Mouse (Mus musculus) heart, adult 2 months (tissue): ENCODE results near the gene Spred3. TPM values are rescaled to one million over a fixed set of nuclear protein-coding genes. Genes with fewer than 3 reads are reported as not detected.
"Not testable (repeated sequence)": the region's sequence is repeated elsewhere in the genome, so short reads cannot be mapped to it uniquely, and the experiment has no call there.

Experiments
- DNase-seq, 2 experiments: peaks; one replicate each; pipeline ENCODE4 v3.0.0; 2021
- H3K27ac ChIP-seq: fragments of 200-600 bp; 2 replicates; pipeline ENCODE4 v1.8.1; 2022
- H3K27me3 ChIP-seq: fragments of 200-500 bp; 2 replicates; pipeline ENCODE4 v1.6.1; 2012; ENCODE audit warnings: mild to moderate bottlenecking, low read length, inconsistent platforms, mixed read lengths; ENCODE audit not compliant: control insufficient read depth, insufficient read depth
- H3K36me3 ChIP-seq: fragments of 200-500 bp; 2 replicates; pipeline ENCODE4 v1.6.1; 2012; ENCODE audit warnings: low read length, inconsistent platforms; ENCODE audit not compliant: control insufficient read depth, insufficient read depth
- H3K4me1 ChIP-seq: fragments of 200-500 bp; 2 replicates; pipeline ENCODE4 v1.6.1; 2011; ENCODE audit warnings: low read length; ENCODE audit not compliant: control insufficient read depth, insufficient read depth
- H3K4me3 ChIP-seq: fragments of 200-600 bp; 2 replicates; pipeline ENCODE4 v1.8.1; 2022
- H3K79me2 ChIP-seq: fragments of 200-500 bp; replicated peaks from 2 replicates; pipeline ENCODE4 v1.6.1; 2012; ENCODE audit warnings: mild to moderate bottlenecking, inconsistent platforms, low read length, moderate library complexity, mixed read lengths; ENCODE audit not compliant: control insufficient read depth, insufficient read depth
- H3K9ac ChIP-seq: fragments of 200-500 bp; 2 replicates; pipeline ENCODE4 v1.6.1; 2012; ENCODE audit warnings: low read depth, mild to moderate bottlenecking, control low read depth, inconsistent platforms, low read length, mixed read lengths
- CTCF ChIP-seq: fragments of 200-600 bp; IDR thresholded peaks from 2 replicates; pipeline ENCODE4 v1.8.1; 2022; ENCODE audit warnings: antibody characterized with exemption, mild to moderate bottlenecking, moderate library complexity
- EP300 ChIP-seq: fragments of 200-500 bp; IDR thresholded peaks from 2 replicates; pipeline ENCODE4 v1.6.1; 2011; ENCODE audit warnings: low read depth, low read length, control low read depth; ENCODE audit not compliant: insufficient read depth
- POLR2A ChIP-seq: fragments of 200-500 bp; IDR thresholded peaks from 2 replicates; pipeline ENCODE4 v1.6.1; 2011; ENCODE audit warnings: mild to moderate bottlenecking, low read depth, low read length, control low read depth; ENCODE audit not compliant: insufficient read depth
- WGBS: fragments of 180-500 bp; shearing (Covaris S2); methylation state at CpG from one replicate; pipeline ENCODE4 v1.1.7; 2018; 5-methylcytosine and 5-hydroxymethylcytosine counted together
- intact Hi-C: fragments of 180-260 bp; cut with DNase I; formaldehyde crosslinking; loops from one replicate; pipeline ENCODE4 v1.15.1; 2025
- polyA plus RNA-seq: library from polyadenylated mRNA; depleted of rRNA; stranded (reverse); fragments of >200 nt; gene quantifications from 2 replicates; pipeline ENCODE4 v1.2.3, GENCODE M21; 2012
- total RNA-seq, 2 experiments: library from RNA; stranded (reverse); gene quantifications; 2 replicates each; pipeline ENCODE4 v1.2.3; 2021

The Spred3 gene
- total and polyA plus RNA-seq, 3 experiments = 0.52 to 1.2 (median 1.0) TPM

DNA sequence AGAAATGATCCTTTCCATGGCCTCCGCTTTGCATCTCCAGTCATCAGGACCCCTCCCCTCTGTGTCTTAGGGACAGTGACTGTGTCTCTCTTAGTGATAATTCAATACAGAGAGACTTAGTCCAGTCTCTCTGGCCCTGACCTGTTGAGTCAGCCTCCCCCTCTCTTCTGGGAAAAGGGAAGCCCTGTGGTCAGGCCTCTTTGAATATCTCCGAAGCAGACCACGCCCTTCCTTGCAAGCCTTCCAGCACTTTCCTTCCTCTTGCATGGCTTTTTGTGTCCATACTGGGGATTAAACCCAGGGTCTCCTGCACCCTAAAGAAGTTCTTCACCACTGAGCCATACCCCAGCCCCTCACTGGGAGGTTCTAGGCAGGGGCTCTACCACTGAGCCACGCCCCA, 26.2 kb downstream of the Spred3 start:
- Histone ChIP-seq H3K79me2 (no peaks in the 10 kb centered on the region), H3K4me3 (no peak overlapping the region), H3K36me3 (no peaks in the 10 kb centered on the region), H3K27ac (no peak overlapping the region), H3K4me1 (no peaks in the 10 kb centered on the region), H3K9ac (no peak overlapping the region), H3K27me3 (no peaks in the 10 kb centered on the region)
- WGBS = 74% methylated on average over 4 of the region's 4 CpGs
- intact Hi-C loops = no loop called here
- TF ChIP-seq CTCF = no peak
- TF ChIP-seq EP300 = no peak
- no peak for TF ChIP-seq POLR2A
- DNase-seq = peak in 1 of 2 experiments; percentile 29

DNA sequence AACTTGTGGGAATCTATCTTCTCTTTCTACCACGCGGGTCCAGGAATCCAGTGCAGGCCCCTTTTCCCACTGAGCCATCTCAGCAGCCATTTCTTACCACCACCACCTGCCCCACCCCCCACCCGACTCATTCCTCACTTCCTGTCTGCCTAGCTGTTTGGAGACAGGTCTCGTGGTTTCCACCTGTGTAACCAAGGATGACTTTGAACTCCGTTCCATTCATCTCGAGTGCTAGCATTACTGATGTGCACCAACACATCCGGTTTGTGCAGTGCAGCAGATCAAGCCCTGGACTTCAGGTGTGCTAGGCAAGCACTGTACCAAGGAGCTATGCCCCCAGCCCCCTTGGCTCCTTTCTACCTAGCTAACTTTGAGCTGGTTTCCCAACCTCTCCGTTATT, 28.8 kb downstream of the Spred3 start:
- no peak for TF ChIP-seq EP300
- TF ChIP-seq POLR2A = no peak
- TF ChIP-seq CTCF = no peak
- 75% methylated on average over 8 of the region's 8 CpGs for WGBS

DNA sequence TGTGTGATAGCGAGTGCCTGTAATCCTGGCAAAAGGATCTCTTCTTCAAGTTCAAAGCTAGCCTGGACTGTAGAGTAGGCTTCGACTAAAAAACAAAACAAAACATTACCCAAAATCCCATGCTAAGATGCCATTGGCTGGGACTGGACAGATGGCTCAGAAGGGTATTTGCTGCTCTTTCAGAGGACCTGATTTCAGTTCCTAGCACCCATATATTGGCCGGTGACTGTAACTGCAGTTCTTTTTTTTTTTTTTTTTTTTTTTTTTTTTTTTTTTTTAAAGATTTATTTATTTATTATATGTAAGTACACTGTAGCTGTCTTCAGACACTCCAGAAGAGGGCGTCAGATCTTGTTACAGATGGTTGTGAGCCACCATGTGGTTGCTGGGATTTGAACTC, 31.0 kb downstream of the Spred3 start:
- H3K79me2 ChIP-seq, H3K4me1 ChIP-seq, H3K36me3 ChIP-seq, H3K27me3 ChIP-seq, H3K4me3 ChIP-seq, DNase-seq, H3K9ac ChIP-seq, intact Hi-C loops, H3K27ac ChIP-seq: not testable (repeated sequence)
- 87% methylated on average over 3 of the region's 4 CpGs for WGBS

More for the DNA sequence above, 28.8 kb downstream of the Spred3 start:
- H3K27ac ChIP-seq = no peak overlapping the region
- no peaks in the 10 kb centered on the region for H3K27me3 ChIP-seq
- no peak overlapping the region for H3K9ac ChIP-seq
- H3K36me3 ChIP-seq = no peaks in the 10 kb centered on the region
- DNase-seq = no peak
- intact Hi-C loops = no loop called here
- H3K4me1 ChIP-seq = no peaks in the 10 kb centered on the region
- no peaks in the 10 kb centered on the region for H3K79me2 ChIP-seq
- no peak overlapping the region for H3K4me3 ChIP-seq

DNA sequence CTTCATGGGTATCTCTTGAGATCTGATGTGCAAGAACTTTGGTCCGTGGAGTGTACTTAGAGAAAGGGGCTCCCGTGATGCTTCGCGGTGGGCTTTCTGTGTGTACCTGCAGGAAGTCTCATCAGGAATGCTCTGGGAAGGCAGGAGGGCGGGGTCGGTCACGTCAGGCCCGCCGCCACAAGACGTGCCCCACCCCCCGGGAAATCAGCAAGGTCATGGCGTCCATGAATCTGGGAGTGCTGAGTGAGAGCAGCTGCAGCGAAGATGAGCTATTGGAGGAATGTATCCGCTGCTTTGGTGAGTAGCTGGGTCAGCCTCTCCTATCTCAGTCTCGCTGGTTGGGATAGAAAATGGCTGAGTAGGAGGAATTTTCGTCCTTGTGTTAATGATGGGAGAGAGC, 32.8 kb downstream of the Spred3 start:
- Histone ChIP-seq H3K36me3 (no peaks in the 10 kb centered on the region), H3K4me1 (no peaks in the 10 kb centered on the region), H3K27ac (no peak overlapping the region), H3K9ac (no peak overlapping the region), H3K4me3 (no peak overlapping the region), H3K79me2 (no peaks in the 10 kb centered on the region), H3K27me3 (no peaks in the 10 kb centered on the region)
- intact Hi-C loops = no loop called here
- no peak for DNase-seq
- no peak for TF ChIP-seq EP300
- TF ChIP-seq CTCF = no peak
- TF ChIP-seq POLR2A = no peak
- 30% methylated on average over 16 of the region's 16 CpGs for WGBS

DNA sequence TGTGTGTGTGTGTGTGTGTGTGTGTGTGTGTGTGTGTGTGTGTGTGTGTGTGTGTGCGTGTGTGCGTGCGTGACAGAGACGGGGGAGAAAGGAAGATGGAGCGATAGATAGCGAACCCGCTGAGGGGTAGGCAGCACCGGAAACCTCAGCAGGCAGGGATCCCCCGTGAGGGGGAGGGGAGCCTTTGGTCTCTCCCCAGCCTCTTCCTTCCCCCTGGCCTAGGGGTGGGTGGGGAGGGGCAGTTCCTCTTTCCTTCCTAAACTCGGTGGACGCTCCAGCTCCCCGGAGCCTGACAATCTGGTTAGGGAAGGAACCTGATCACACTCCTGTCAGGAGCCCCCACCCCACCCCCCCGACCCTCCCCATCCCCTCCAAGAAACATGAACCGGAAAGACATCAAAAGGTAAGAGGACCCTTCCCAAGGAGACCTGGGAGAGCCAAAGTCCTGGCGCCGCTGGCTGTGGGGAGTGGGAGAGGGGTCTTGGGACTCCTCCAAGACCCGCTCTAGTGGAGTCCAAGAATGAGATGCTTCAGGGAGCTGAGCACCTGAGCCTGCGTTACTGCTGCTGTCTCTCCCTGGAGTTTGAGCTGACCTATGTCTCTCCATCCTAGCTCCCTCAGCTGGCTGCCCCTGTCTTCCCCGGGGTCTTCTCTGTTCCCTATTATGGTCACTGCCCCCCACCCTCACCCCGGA, 35.4 kb downstream of the Spred3 start, which contains the start of gene Rasgrp4:
TSS of gene Rasgrp4 (plus strand) at position 159 of the 694 bp plus-strand sequence.
- WGBS = 2% methylated on average over 20 of the region's 20 CpGs
- peak; percentile 41 to 65 for DNase-seq
- intact Hi-C loops = no loop called here
- no peaks in the 10 kb centered on the region for H3K36me3 ChIP-seq
- H3K4me3 ChIP-seq = peak within 1 kb of the TSS; percentile 14; the same call in 1 of the 2 replicates
- H3K79me2 ChIP-seq = no peaks in the 10 kb centered on the region
- no peaks in the 10 kb centered on the region for H3K4me1 ChIP-seq
- no peak within 1 kb of the TSS; the same call in 1 of the 2 replicates for H3K27ac ChIP-seq
- H3K9ac ChIP-seq = no peak within 1 kb of the TSS
- H3K27me3 ChIP-seq = no peaks in the 10 kb centered on the region
- TF ChIP-seq EP300 (no peak), CTCF (no peak), POLR2A (no peak)

DNA sequence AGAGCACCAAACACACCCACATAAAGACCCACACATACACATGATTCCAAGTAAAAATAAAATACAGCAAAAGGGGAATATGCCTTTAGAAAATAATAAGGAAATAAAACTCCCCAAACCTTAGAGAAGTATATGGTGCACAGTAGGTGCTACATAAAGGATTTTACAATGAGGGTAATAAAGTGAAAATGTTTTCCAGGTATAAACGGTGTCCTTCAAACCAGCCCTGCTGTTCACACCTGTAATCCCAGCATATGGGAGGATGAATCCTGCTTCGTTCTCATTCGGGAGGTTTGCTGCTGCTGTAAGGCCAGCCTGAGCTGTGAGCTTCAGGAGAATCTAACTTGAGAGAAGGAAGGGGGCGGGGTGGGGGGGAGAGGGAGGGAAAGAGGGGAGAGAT, 36.0 kb downstream of the Spred3 start:
- intact Hi-C loops = no loop called here
- no peaks in the 10 kb centered on the region for H3K79me2 ChIP-seq
- no peaks in the 10 kb centered on the region for H3K36me3 ChIP-seq
- H3K27ac ChIP-seq = no peak overlapping the region
- no peak overlapping the region for H3K9ac ChIP-seq
- H3K27me3 ChIP-seq = no peaks in the 10 kb centered on the region
- no peak for DNase-seq
- no peak overlapping the region for H3K4me3 ChIP-seq
- 9% methylated on average over 4 of the region's 4 CpGs for WGBS
- no peak for TF ChIP-seq POLR2A
- TF ChIP-seq CTCF = no peak
- no peak for TF ChIP-seq EP300
- no peaks in the 10 kb centered on the region for H3K4me1 ChIP-seq
